Mouse (Mus musculus): Measurements from ENCODE around the gene Aqp8. TPM values are rescaled to one million over a fixed set of nuclear protein-coding genes. Genes with fewer than 3 reads are reported as not detected.

Aqp8 gene
- 1.2 and 1.4 TPM in 2 replicates for polyA plus RNA-seq (2014; fragmentation: Nextera tagmentation; extraction: Ambion mirVana)

DNA sequence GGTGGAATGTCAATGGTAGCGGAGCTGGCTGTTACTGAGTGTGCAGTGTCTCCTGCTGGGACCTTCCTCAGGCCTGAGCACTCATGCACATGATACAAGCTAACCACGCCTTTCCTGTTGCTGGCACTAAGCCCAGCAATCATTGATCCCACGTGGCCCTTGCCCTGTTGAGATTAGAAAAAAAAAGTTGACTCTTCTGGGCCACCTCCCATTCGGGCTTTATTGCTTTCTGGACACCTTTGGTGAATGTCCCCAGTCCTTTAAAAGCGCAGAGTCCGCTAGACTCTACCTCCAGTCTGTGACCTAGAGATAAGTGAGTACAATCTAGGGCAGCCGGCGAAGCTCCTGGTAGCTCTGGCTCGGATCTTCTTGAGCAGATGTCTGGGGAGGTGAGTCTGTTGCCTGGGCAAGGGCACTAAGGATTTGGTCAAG, at the start of gene Aqp8:
Gene Aqp8 (plus strand): TSS at position 222 of the 432 bp plus-strand sequence.
- no peak within 1 kb of the TSS for H3K9ac ChIP-seq (ENCODE audit: low read length)
- no peak within 1 kb of the TSS for H3K4me3 ChIP-seq (ENCODE audit: low read depth, low read length)
- no peak for DNase-seq (ENCODE audit: low spot score)
- no peak within 1 kb of the TSS for H3K27ac ChIP-seq (ENCODE audit: low read depth, low read length)
- no peaks in the 10 kb centered on the region for H3K27me3 ChIP-seq (ENCODE audit: control insufficient read depth, insufficient read depth, low read length)
- H3K4me2 ChIP-seq (ENCODE audit: low read depth) = no peak within 1 kb of the TSS
- no peaks in the 10 kb centered on the region for H3K4me1 ChIP-seq (ENCODE audit: control insufficient read depth, insufficient read depth, low read length)
- H3K9me3 ChIP-seq (ENCODE audit: control insufficient read depth, low read length) = no peaks in the 10 kb centered on the region
- no peak for ATAC-seq (ENCODE audit: insufficient read depth, low FRiP score, low TSS enrichment)
- no peaks in the 10 kb centered on the region for H3K36me3 ChIP-seq (ENCODE audit: control insufficient read depth, insufficient read depth, low read length)
- 70% methylated on average over 9 of the region's 9 CpGs for WGBS

DNA sequence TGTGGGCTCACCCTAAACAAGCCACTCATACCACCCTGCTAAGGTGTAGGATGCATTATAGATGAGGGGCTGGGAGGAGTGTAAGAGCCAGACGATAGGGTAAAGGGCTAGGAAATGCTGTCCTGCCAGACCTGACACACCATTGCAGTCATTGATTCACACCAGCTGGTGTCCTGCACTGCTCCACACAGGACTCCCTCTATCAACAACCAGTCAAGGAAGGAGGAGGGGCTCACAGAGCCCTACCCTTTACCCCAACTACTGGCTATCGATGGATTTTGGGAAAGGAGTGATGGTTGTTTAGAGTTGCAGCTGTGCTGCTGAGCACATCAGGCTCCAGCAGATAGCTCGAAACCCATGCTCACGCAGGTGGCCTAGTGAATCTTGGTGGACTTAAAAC, 45.3 kb upstream of the Aqp8 start:
- Histone ChIP-seq H3K4me3 (ENCODE audit: low read depth, low read length) (no peak overlapping the region), H3K9me3 (ENCODE audit: control insufficient read depth, low read length) (no peaks in the 10 kb centered on the region), H3K36me3 (ENCODE audit: control insufficient read depth, insufficient read depth, low read length) (peaks cover 3% of the 10 kb centered on the region; the same call in 1 of the 2 replicates), H3K4me2 (ENCODE audit: low read depth) (no peak overlapping the region), H3K27ac (ENCODE audit: low read depth, low read length) (no peak overlapping the region), H3K9ac (ENCODE audit: low read length) (no peak overlapping the region), H3K4me1 (ENCODE audit: control insufficient read depth, insufficient read depth, low read length) (no peaks in the 10 kb centered on the region), H3K27me3 (ENCODE audit: control insufficient read depth, insufficient read depth, low read length) (no peaks in the 10 kb centered on the region)
- ATAC-seq (ENCODE audit: insufficient read depth, low FRiP score, low TSS enrichment) (no peak), DNase-seq (ENCODE audit: low spot score) (no peak)
- 90% methylated on average over 4 of the region's 4 CpGs for WGBS

DNA sequence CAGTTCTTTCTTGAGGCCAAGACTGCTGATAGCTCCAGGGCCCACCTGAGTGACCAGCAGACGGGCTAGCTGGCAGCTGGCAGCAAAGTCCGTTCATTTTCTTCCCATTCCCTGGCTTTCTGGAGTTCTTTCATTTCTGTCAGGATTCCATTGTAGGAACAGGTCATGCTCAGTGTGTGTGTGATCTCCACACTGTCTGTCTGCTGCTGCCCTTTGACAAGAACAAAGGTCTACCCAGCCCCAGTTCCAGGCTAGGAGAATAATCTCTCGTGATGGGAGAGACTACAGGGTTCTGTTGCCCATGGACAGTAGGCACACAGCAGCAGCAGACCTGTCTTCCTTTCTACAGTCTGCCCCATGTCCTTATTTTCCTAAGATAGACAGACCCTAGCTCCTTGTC, 44.4 kb upstream of the Aqp8 start:
- ATAC-seq (ENCODE audit: insufficient read depth, low FRiP score, low TSS enrichment) = no peak
- H3K4me1 ChIP-seq (ENCODE audit: control insufficient read depth, insufficient read depth, low read length) = no peaks in the 10 kb centered on the region
- no peak overlapping the region for H3K27ac ChIP-seq (ENCODE audit: low read depth, low read length)
- no peak overlapping the region for H3K4me3 ChIP-seq (ENCODE audit: low read depth, low read length)
- no peaks in the 10 kb centered on the region for H3K9me3 ChIP-seq (ENCODE audit: control insufficient read depth, low read length)
- no peak for DNase-seq (ENCODE audit: low spot score)
- H3K27me3 ChIP-seq (ENCODE audit: control insufficient read depth, insufficient read depth, low read length) = no peaks in the 10 kb centered on the region
- H3K36me3 ChIP-seq (ENCODE audit: control insufficient read depth, insufficient read depth, low read length) = peaks cover 3% of the 10 kb centered on the region
- WGBS = 86% methylated on average over 3 of the region's 3 CpGs
- no peak overlapping the region for H3K9ac ChIP-seq (ENCODE audit: low read length)
- no peak overlapping the region for H3K4me2 ChIP-seq (ENCODE audit: low read depth)

DNA sequence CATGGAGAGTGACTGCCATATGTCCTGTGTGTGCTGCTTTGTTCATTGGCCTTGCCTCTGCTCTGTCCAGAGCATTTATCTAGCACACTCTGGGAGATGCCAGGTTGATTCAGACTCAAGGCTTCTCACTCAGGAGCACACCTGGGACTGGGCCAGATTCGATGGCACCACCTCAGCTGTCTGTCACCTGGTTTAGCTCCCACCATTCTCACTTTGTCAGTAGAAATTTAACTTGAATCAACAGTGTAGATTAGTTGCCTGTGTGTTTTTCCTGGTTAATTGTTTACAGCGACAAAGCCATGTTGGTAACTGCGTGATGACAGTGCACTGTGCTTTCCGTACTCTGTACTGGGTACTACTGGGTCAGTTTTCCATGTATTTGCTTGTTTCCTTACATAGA, 42.1 kb upstream of the Aqp8 start:
- Histone ChIP-seq H3K4me2 (ENCODE audit: low read depth) (no peak overlapping the region), H3K27me3 (ENCODE audit: control insufficient read depth, insufficient read depth, low read length) (no peaks in the 10 kb centered on the region), H3K27ac (ENCODE audit: low read depth, low read length) (no peak overlapping the region), H3K4me1 (ENCODE audit: control insufficient read depth, insufficient read depth, low read length) (no peaks in the 10 kb centered on the region), H3K4me3 (ENCODE audit: low read depth, low read length) (no peak overlapping the region), H3K36me3 (ENCODE audit: control insufficient read depth, insufficient read depth, low read length) (no peaks in the 10 kb centered on the region; the same call in none of the 2 replicates), H3K9me3 (ENCODE audit: control insufficient read depth, low read length) (no peaks in the 10 kb centered on the region), H3K9ac (ENCODE audit: low read length) (no peak overlapping the region)
- no peak for ATAC-seq (ENCODE audit: insufficient read depth, low FRiP score, low TSS enrichment)
- WGBS = 88% methylated on average over 4 of the region's 4 CpGs
- DNase-seq (ENCODE audit: low spot score) = no peak

DNA sequence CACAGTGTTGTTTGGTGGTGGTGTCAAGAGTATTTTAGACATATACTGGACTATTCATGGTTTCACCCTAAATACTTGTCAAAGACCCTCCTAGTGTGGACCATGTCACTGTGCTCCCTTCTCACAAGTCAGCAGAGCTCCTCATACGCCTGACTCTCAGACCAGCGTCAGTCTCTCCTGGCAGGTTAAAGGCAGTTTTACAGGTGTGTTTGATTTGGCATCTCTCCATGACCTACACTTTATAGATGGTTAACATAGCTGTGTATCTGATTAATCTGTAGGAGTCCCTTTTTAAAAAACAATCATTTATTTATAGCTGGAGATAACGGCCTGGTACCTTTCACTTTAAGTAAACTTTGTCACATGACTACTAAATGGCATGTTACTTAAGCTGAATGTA, 40.1 kb upstream of the Aqp8 start:
- ATAC-seq (ENCODE audit: insufficient read depth, low FRiP score, low TSS enrichment) (no peak), DNase-seq (ENCODE audit: low spot score) (no peak)
- Histone ChIP-seq H3K36me3 (ENCODE audit: control insufficient read depth, insufficient read depth, low read length) (no peaks in the 10 kb centered on the region; the same call in none of the 2 replicates), H3K9me3 (ENCODE audit: control insufficient read depth, low read length) (no peaks in the 10 kb centered on the region), H3K9ac (ENCODE audit: low read length) (no peak overlapping the region), H3K27me3 (ENCODE audit: control insufficient read depth, insufficient read depth, low read length) (no peaks in the 10 kb centered on the region), H3K4me1 (ENCODE audit: control insufficient read depth, insufficient read depth, low read length) (no peaks in the 10 kb centered on the region), H3K4me2 (ENCODE audit: low read depth) (no peak overlapping the region), H3K27ac (ENCODE audit: low read depth, low read length) (no peak overlapping the region), H3K4me3 (ENCODE audit: low read depth, low read length) (no peak overlapping the region)
- 95% methylated on average over 3 of the region's 3 CpGs for WGBS

DNA sequence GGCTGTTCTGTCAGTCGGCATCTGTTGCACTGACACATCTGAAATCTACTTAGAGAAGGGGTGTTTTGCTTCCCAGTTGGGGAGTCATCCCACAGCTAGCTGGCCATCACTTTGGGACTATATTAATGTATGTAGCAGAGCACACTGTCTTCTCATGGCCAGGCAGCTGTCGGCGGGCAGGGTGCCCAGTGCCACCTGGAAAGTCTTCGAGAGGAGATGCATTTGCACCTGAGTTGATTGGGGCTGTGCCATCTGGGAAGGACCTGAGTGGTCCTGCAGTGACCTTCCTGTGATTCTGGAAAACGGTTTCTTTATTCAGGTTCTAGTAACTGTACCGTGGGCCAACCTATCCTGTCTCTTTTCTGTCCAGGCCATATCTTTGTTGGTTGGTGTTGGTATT, 37.8 kb upstream of the Aqp8 start:
- Histone ChIP-seq H3K9me3 (ENCODE audit: control insufficient read depth, low read length) (no peaks in the 10 kb centered on the region), H3K9ac (ENCODE audit: low read length) (no peak overlapping the region), H3K4me3 (ENCODE audit: low read depth, low read length) (no peak overlapping the region), H3K27ac (ENCODE audit: low read depth, low read length) (no peak overlapping the region), H3K4me2 (ENCODE audit: low read depth) (no peak overlapping the region), H3K36me3 (ENCODE audit: control insufficient read depth, insufficient read depth, low read length) (no peaks in the 10 kb centered on the region; the same call in none of the 2 replicates), H3K27me3 (ENCODE audit: control insufficient read depth, insufficient read depth, low read length) (no peaks in the 10 kb centered on the region), H3K4me1 (ENCODE audit: control insufficient read depth, insufficient read depth, low read length) (no peaks in the 10 kb centered on the region)
- WGBS = 95% methylated on average over 6 of the region's 6 CpGs
- ATAC-seq (ENCODE audit: insufficient read depth, low FRiP score, low TSS enrichment) = no peak
- DNase-seq (ENCODE audit: low spot score) = no peak

DNA sequence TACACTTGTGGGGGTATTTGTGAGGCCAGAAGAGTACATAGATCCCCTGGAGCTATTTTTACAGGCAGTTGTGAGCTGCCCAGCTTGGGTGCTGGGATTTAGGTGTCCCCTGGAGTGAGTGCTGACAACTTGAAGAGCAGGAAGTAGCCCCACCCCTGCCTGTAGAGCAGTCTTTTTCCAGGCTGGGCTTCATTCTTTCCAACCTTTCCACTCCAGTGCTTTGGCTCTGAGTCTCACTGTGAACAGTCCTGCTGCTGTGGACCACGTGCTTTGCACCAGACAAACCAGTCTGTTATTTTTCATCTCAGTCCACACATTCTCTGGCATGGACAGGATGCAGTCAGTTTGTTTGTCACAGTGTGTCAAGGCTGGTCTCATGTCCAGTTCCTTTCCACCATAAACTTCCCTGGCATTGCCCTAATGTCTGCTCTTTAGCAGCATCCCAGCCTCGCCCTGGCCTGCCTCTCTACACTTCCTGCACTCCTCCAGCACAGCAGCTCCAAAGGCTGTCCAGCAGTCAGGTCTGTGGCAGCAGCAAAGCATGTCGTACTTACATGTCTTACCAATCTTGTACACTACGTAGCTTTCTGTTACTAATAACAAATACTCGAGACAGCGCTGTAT, 36.8 kb upstream of the Aqp8 start:
- Histone ChIP-seq H3K4me1 (ENCODE audit: control insufficient read depth, insufficient read depth, low read length) (no peaks in the 10 kb centered on the region), H3K36me3 (ENCODE audit: control insufficient read depth, insufficient read depth, low read length) (no peaks in the 10 kb centered on the region; the same call in none of the 2 replicates), H3K4me3 (ENCODE audit: low read depth, low read length) (no peak overlapping the region), H3K27me3 (ENCODE audit: control insufficient read depth, insufficient read depth, low read length) (no peaks in the 10 kb centered on the region), H3K27ac (ENCODE audit: low read depth, low read length) (no peak overlapping the region), H3K9ac (ENCODE audit: low read length) (no peak overlapping the region), H3K9me3 (ENCODE audit: control insufficient read depth, low read length) (no peaks in the 10 kb centered on the region), H3K4me2 (ENCODE audit: low read depth) (no peak overlapping the region)
- 89% methylated on average over 6 of the region's 6 CpGs for WGBS
- no peak for DNase-seq (ENCODE audit: low spot score)
- no peak for ATAC-seq (ENCODE audit: insufficient read depth, low FRiP score, low TSS enrichment)

DNA sequence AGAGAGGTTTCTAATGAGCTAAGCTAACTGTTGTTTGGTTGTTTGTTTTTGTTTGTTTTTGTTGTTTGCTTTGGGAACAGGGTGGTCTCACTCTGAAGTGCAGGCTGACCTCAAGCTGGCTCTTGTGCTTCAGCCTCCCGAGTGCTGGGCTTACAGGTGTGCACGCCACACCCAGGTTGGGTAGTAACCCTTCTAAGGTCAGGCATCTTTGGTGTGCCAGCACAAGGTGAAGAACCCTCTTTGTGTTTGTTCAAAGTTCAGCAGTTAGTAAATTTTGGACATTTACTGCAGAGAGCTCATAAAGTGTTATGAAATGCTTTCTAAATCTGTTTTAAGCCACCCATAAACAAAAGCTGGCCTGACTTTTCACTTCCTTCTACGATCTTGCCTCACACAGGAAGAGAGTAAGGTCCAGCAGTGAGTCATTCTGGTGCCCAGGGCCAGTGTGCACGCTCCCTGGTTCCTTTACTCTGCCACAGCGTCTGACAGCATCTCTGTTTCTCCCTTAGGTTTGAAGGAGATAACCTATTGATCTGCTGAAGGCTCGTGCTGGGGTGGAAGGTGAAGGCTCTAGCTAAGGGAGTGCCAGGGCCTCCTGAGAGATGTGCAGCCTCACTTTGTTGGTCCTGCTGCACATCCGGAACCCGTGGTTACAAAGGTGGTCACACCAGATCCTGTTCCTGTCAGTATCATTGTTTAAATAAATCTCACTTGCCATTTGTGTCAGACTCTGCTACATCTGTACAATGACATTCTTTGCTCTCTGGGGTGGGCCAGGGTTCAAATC, 32.3 kb upstream of the Aqp8 start:
- no peaks in the 10 kb centered on the region for H3K9me3 ChIP-seq (ENCODE audit: control insufficient read depth, low read length)
- no peak overlapping the region for H3K4me3 ChIP-seq (ENCODE audit: low read depth, low read length)
- H3K9ac ChIP-seq (ENCODE audit: low read length) = no peak overlapping the region
- H3K4me2 ChIP-seq (ENCODE audit: low read depth) = no peak overlapping the region
- DNase-seq (ENCODE audit: low spot score) (no peak), ATAC-seq (ENCODE audit: insufficient read depth, low FRiP score, low TSS enrichment) (no peak)
- no peaks in the 10 kb centered on the region for H3K27me3 ChIP-seq (ENCODE audit: control insufficient read depth, insufficient read depth, low read length)
- no peaks in the 10 kb centered on the region for H3K36me3 ChIP-seq (ENCODE audit: control insufficient read depth, insufficient read depth, low read length)
- no peaks in the 10 kb centered on the region for H3K4me1 ChIP-seq (ENCODE audit: control insufficient read depth, insufficient read depth, low read length)
- no peak overlapping the region for H3K27ac ChIP-seq (ENCODE audit: low read depth, low read length)
- WGBS = 87% methylated on average over 8 of the region's 8 CpGs

DNA sequence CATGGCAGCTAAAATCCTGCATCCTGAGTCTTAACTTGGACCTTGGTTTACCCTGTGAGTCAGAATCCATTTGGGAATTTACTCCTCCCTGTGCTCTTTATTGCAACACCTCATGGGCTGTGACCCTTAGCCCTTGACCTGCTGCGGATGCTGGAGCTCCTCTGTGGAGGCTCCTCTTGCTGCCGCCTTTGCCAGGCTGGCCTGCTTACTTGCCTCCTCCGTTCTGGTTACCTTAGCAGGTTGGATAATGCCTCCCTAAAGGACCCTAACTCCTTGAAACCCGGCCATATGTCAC, 31.7 kb upstream of the Aqp8 start:
- Histone ChIP-seq H3K4me3 (ENCODE audit: low read depth, low read length) (no peak overlapping the region), H3K9me3 (ENCODE audit: control insufficient read depth, low read length) (no peaks in the 10 kb centered on the region), H3K9ac (ENCODE audit: low read length) (no peak overlapping the region), H3K27me3 (ENCODE audit: control insufficient read depth, insufficient read depth, low read length) (no peaks in the 10 kb centered on the region), H3K4me2 (ENCODE audit: low read depth) (no peak overlapping the region), H3K4me1 (ENCODE audit: control insufficient read depth, insufficient read depth, low read length) (no peaks in the 10 kb centered on the region), H3K36me3 (ENCODE audit: control insufficient read depth, insufficient read depth, low read length) (no peaks in the 10 kb centered on the region), H3K27ac (ENCODE audit: low read depth, low read length) (no peak overlapping the region)
- ATAC-seq (ENCODE audit: insufficient read depth, low FRiP score, low TSS enrichment) = no peak
- no peak for DNase-seq (ENCODE audit: low spot score)
- WGBS = 82% methylated on average over 4 of the region's 4 CpGs
